Mouse (Mus musculus) spleen, adult 2 months (tissue): ENCODE measurements around the gene Pilra. TPM values are rescaled to one million over a fixed set of nuclear protein-coding genes. Genes with fewer than 3 reads are reported as not detected.
"Not testable (repeated sequence)": the region's sequence is repeated elsewhere in the genome, so short reads cannot be mapped to it uniquely, and the experiment has no call there.

Source experiments
- DNase-seq, 2 experiments: peaks; one replicate each; pipeline versions ENCODE4 v3.0.0 to v3.0.0-alpha.2; 2012 to 2021; ENCODE audit warnings: low spot score in 2 of 2, low read depth in 1 of 2
- H3K27ac ChIP-seq: fragments of 200-500 bp; 2 replicates; pipeline ENCODE4 v1.5.1; 2012; ENCODE audit warnings: low read length, inconsistent platforms; ENCODE audit not compliant: insufficient read depth
- H3K27me3 ChIP-seq: fragments of 200-500 bp; 2 replicates; pipeline ENCODE4 v1.6.1; 2012; ENCODE audit warnings: mild to moderate bottlenecking, moderate library complexity, low read length, inconsistent platforms; ENCODE audit not compliant: control insufficient read depth, insufficient read depth
- H3K36me3 ChIP-seq: fragments of 200-500 bp; 2 replicates; pipeline ENCODE4 v1.6.1; 2012; ENCODE audit warnings: mild to moderate bottlenecking, low read length, inconsistent platforms; ENCODE audit not compliant: control insufficient read depth, insufficient read depth
- H3K4me1 ChIP-seq: fragments of 200-500 bp; 2 replicates; pipeline ENCODE4 v1.6.1; 2011; ENCODE audit warnings: inconsistent platforms; ENCODE audit not compliant: control insufficient read depth, insufficient read depth, insufficient read length
- H3K4me3 ChIP-seq: fragments of 200-500 bp; 2 replicates; pipeline ENCODE4 v1.5.1; 2011; ENCODE audit warnings: mild to moderate bottlenecking, inconsistent platforms; ENCODE audit not compliant: insufficient read depth, insufficient read length; ENCODE audit errors: extremely low read depth
- CTCF ChIP-seq: fragments of 200-500 bp; IDR thresholded peaks from 2 replicates; pipeline ENCODE4 v1.5.1; 2011; ENCODE audit warnings: mild to moderate bottlenecking, inconsistent platforms; ENCODE audit not compliant: insufficient read depth, insufficient read length, insufficient replicate concordance; ENCODE audit errors: extremely low read depth
- POLR2A ChIP-seq: fragments of 200-500 bp; IDR thresholded peaks from 2 replicates; pipeline ENCODE4 v1.6.1; 2011; ENCODE audit warnings: low read depth, low read length, inconsistent platforms
- WGBS: fragments of 180-500 bp; shearing (Covaris S2); methylation state at CpG from one replicate; pipeline ENCODE4 v1.1.7; 2018; 5-methylcytosine and 5-hydroxymethylcytosine counted together
- polyA plus RNA-seq: library from polyadenylated mRNA; depleted of rRNA; stranded (reverse); fragments of >200 nt; gene quantifications from 2 replicates; pipeline ENCODE4 v1.2.3, GENCODE M21; 2012

Pilra gene
- polyA plus RNA-seq, 1 experiment: 22.5 TPM

DNA sequence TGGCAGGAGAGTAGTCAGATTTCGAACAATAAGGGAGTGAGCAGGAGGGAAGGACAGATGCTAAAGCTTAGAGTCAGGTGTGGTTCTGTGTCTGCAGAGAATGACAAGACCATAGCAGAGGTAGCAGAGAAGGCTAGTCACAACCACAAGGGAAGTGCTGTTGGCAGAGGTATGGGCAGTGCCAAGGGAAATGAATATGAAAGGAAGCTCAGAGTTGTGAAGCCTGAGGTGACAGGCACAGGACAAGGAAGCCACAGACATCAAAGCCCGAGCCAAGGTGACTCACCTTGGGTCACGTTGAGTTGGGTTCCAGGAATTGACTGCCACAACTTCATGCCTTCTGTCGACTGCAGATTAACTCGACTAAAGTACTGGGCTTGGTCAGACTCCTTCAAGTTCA is 20.8 kb upstream of the Pilra start:
- H3K27me3 ChIP-seq, H3K4me3 ChIP-seq, H3K36me3 ChIP-seq, H3K4me1 ChIP-seq, H3K27ac ChIP-seq: not testable (repeated sequence)
- WGBS: 4% methylated on average over 5 of the region's 5 CpGs
- DNase-seq: peak in 1 of 2 experiments; percentile 18

DNA sequence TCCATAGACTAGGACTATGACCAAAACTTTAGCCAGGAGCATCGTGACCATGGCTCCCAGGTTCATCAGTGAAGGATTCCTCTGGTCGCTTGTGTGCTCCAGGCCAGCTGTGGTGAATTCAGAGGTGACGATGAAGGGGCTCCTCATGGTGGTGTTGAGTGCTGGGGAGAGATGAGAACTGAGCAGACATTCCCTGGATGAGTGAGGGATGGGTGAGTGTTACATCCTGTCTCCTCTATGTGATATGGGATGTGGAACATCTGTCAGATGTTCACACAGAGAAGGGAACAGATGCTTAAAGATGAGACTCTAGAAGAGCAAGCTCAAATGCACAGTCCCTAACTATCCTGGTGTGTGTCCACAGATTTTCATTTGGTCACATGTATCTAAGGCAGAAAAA is 18.8 kb upstream of the Pilra start:
- 91% methylated on average over 3 of the region's 3 CpGs for WGBS

DNA sequence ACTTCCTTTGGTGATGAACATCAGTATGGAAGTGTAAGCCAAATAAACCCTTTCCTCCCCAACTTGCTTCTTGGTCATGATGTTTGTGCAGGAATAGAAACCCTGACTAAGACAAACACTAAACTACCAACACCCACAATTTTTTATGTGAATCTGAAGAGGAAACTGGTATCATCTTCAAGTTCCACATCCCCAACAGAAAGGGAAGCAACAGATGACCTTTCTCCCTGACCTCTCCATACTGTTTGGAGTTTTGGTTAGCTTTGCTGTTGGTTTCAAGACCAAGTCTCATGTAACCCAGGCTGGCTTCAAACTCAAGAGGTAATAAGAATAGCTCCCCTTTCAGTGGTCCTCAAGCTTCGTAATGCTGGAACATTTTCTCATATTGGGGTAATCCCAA is 14.2 kb upstream of the Pilra start:
- H3K27me3 ChIP-seq, DNase-seq, H3K36me3 ChIP-seq, H3K4me1 ChIP-seq, H3K4me3 ChIP-seq, H3K27ac ChIP-seq: not testable (repeated sequence)
- 89% methylated on average over 1 of the region's 1 CpGs for WGBS

More for the DNA sequence above, 18.8 kb upstream of the Pilra start:
- not testable (repeated sequence) for DNase-seq, H3K4me3 ChIP-seq, H3K27ac ChIP-seq, H3K36me3 ChIP-seq, H3K4me1 ChIP-seq, H3K27me3 ChIP-seq

GRCm38 (mm10) chr5:137837110-137837509 is 1.0 kb upstream of the Pilra start:
- DNase-seq, H3K36me3 ChIP-seq, H3K4me3 ChIP-seq, H3K4me1 ChIP-seq, H3K27ac ChIP-seq, H3K27me3 ChIP-seq: not testable (repeated sequence)

DNA sequence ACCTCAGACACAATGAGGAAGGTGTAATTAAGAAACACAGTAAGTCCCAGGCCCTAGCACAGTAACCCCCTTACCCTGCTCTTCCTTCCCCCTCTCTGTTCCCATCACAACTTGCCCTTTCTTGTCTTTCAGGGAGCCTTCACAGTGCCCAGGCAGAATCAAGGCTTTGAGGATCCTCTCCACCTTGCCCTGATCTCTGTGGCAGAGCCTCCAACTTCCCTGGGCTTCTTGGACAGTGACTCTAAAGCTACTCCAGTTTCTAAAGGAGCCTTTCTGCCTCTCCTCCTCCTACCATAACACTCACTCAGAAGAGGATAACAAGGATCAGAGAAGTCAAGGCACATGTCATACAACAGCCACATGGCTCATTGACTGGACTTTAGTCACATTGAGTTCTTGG is 530 bp upstream of the Pilra start:
- H3K27me3 ChIP-seq: no peaks in the 10 kb centered on the region
- H3K4me3 ChIP-seq: no peak overlapping the region
- no peak for DNase-seq
- H3K27ac ChIP-seq: no peak overlapping the region
- no peaks in the 10 kb centered on the region for H3K4me1 ChIP-seq
- TF ChIP-seq CTCF (no peak), POLR2A (no peak)
- H3K36me3 ChIP-seq: no peaks in the 10 kb centered on the region

DNA sequence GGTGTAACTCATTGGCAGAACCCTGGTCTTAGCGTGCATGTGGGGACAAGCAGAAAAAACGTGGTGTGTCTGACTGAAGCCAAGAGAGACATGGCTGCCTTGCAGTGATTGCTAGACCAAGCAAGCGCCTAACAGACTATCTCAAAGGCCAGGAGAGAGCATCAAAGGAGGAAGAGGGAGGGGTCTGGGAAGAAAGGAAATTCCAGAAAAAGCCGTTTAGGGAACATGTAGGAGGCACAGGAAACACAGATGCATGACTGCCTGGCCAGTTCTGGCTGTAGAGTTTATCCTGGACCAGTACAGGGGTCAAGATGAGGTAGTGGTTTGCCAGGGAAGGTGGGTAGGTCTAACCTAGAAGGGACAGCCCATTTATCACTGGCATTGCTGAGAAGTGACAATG is 2.6 kb downstream of the Pilra start:
- H3K4me1 ChIP-seq: no peaks in the 10 kb centered on the region
- TF ChIP-seq CTCF (no peak), POLR2A (no peak)
- no peaks in the 10 kb centered on the region for H3K36me3 ChIP-seq
- H3K4me3 ChIP-seq: no peak overlapping the region
- no peak for DNase-seq
- no peaks in the 10 kb centered on the region for H3K27me3 ChIP-seq
- WGBS: 58% methylated on average over 4 of the region's 4 CpGs
- H3K27ac ChIP-seq: no peak overlapping the region

DNA sequence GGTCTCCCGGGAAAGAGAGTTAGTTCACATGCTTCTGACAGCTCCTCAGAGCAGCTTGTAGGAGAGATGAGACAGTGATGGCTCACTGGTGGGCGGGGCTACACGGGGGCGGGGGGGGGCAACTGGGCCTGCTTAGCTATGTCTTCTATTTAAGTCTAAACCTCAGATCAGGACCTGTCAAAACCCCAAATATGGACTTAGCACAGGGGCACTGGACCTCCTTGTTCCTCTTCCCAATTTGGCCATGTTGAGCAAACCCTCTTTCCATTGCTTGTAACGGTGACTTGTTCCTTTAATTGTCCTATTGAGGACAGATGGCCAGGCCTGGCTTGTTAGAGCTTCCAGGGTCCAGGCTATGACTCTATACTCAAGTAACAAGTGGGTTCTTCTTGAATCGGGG is 4.6 kb downstream of the Pilra start:
- no peak for DNase-seq
- Histone ChIP-seq H3K36me3 (no peaks in the 10 kb centered on the region), H3K27me3 (no peaks in the 10 kb centered on the region), H3K4me1 (no peaks in the 10 kb centered on the region), H3K4me3 (no peak overlapping the region), H3K27ac (no peak overlapping the region)
- no peak for TF ChIP-seq CTCF
- TF ChIP-seq POLR2A: no peak
- 70% methylated on average over 6 of the region's 6 CpGs for WGBS

DNA sequence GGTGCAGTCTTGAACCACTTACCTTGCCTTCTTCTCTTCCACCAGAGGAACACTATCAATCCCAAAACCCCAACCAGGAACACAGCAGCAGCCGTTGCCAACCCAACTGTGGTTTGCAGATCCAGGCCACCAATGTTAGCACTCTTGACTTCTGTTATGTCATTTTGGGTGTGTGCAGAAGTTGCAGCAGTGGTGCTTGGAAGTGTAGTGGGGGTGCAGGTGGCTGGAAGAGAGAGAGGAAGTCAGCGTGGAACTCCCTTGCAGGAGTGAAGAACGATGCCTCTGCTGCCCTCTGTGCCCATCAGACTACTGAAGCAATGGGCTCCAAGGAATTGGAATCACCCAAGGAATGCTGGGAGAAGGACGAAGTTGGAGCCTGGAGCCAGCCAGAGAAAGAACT is 5.0 kb downstream of the Pilra start:
- no peak for DNase-seq
- Histone ChIP-seq H3K4me3 (no peak overlapping the region), H3K27me3 (no peaks in the 10 kb centered on the region), H3K36me3 (no peaks in the 10 kb centered on the region), H3K4me1 (no peaks in the 10 kb centered on the region), H3K27ac (no peak overlapping the region)
- TF ChIP-seq POLR2A (no peak), CTCF (no peak)
- WGBS: 45% methylated on average over 4 of the region's 4 CpGs
